Mouse (Mus musculus) kidney, adult 18-20 months (tissue): ENCODE measurements around the gene Prpf40a.

ENCODE experiments used
- DNase-seq: peaks from one replicate; pipeline ENCODE4 v3.0.0; 2021

Prpf40a gene

GRCm38 (mm10) chr2:53105408-53105807 lies 85.7 kb downstream of the Prpf40a start:
- no peak for DNase-seq

- DNase-seq: no peak
Observed at GRCm38 (mm10) chr2:53102901-53103300, 88.2 kb downstream of the Prpf40a start.

GRCm38 (mm10) chr2:53101885-53102740 lies 89.0 kb downstream of the Prpf40a start:
- DNase-seq: no peak

GRCm38 (mm10) chr2:53100093-53100492 lies 91.0 kb downstream of the Prpf40a start:
- no peak for DNase-seq

- DNase-seq: no peak
Observed at GRCm38 (mm10) chr2:53095489-53095888, 95.6 kb downstream of the Prpf40a start.

- no peak for DNase-seq
Observed at GRCm38 (mm10) chr2:53095031-53095430, 96.1 kb downstream of the Prpf40a start.

GRCm38 (mm10) chr2:53088744-53089143 lies 102.3 kb downstream of the Prpf40a start:
- DNase-seq: no peak

- DNase-seq: peak; percentile 66
Observed at GRCm38 (mm10) chr2:53085617-53086202, 105.4 kb downstream of the Prpf40a start.
